Mouse (Mus musculus) liver, postnatal 0 days (tissue): ENCODE measurements around the gene Lamp3. TPM values are rescaled to one million over a fixed set of nuclear protein-coding genes. Genes with fewer than 3 reads are reported as not detected.
"Not testable (repeated sequence)": the region's sequence is repeated elsewhere in the genome, so short reads cannot be mapped to it uniquely, and the experiment has no call there.

ENCODE experiments used
- ATAC-seq: fragments of 200-750 bp; cut with Nextera tagmentation; 2 replicates; pipeline ENCODE4 v1.8.0; 2017; ENCODE audit warnings: mild to moderate bottlenecking, moderate library complexity
- DNase-seq: peaks from one replicate; pipeline ENCODE4 v3.0.0-alpha.2; 2016
- H3K27ac ChIP-seq: fragments of 300-500 bp; sonication (generic); 2 replicates; pipeline ENCODE4 v1.5.1; 2014; ENCODE audit warnings: antibody characterized with exemption, moderate library complexity, mild to moderate bottlenecking, low read depth
- H3K27me3 ChIP-seq: fragments of 300-500 bp; sonication (generic); 2 replicates; pipeline ENCODE4 v1.6.1; 2014; ENCODE audit warnings: low read length, control low read depth, mixed read lengths; ENCODE audit not compliant: insufficient read depth
- H3K36me3 ChIP-seq: fragments of 300-500 bp; sonication (generic); replicated peaks from 2 replicates; pipeline ENCODE4 v1.6.1; 2014; ENCODE audit warnings: mild to moderate bottlenecking, control low read depth, low read length, moderate library complexity, mixed read lengths; ENCODE audit not compliant: insufficient read depth
- H3K4me1 ChIP-seq: fragments of 300-500 bp; sonication (generic); 2 replicates; pipeline ENCODE4 v1.6.1; 2014; ENCODE audit warnings: antibody characterized with exemption, mild to moderate bottlenecking, control low read depth; ENCODE audit not compliant: insufficient read depth
- H3K4me2 ChIP-seq: fragments of 300-500 bp; sonication (generic); 2 replicates; pipeline ENCODE4 v1.6.1; 2014; ENCODE audit warnings: low read depth, mild to moderate bottlenecking, low read length, moderate library complexity, mixed read lengths
- H3K4me3 ChIP-seq: fragments of 300-500 bp; sonication (generic); 2 replicates; pipeline ENCODE4 v1.5.1; 2014; ENCODE audit warnings: low read depth, low read length
- H3K9ac ChIP-seq: fragments of 300-500 bp; sonication (generic); replicated peaks from 2 replicates; pipeline ENCODE4 v1.6.1; 2014; ENCODE audit warnings: mild to moderate bottlenecking, moderate library complexity
- H3K9me3 ChIP-seq: fragments of 300-500 bp; sonication (generic); 2 replicates; pipeline ENCODE4 v1.6.1; 2016; ENCODE audit warnings: mild to moderate bottlenecking, control low read depth, low read length, mixed read lengths
- CTCF ChIP-seq: sonication (generic); IDR thresholded peaks from 2 replicates; pipeline ENCODE4 v1.5.1; 2016; ENCODE audit warnings: antibody characterized with exemption, low read depth
- EP300 ChIP-seq: IDR thresholded peaks from 2 replicates; pipeline ENCODE4 v1.6.1; 2016; ENCODE audit warnings: antibody characterized with exemption, low read depth, mild to moderate bottlenecking
- WGBS: fragments of 180-500 bp; shearing (Covaris S2); extraction: QIAGEN DNeasy Blood & Tissue Kit; methylation state at CpG from one replicate; pipeline ENCODE4 v1.1.7; 2014; ENCODE audit not compliant: insufficient replicate concordance; 5-methylcytosine and 5-hydroxymethylcytosine counted together
- polyA plus RNA-seq: library from polyadenylated mRNA; unstranded; fragments of >200 nt; fragmentation: Nextera tagmentation; extraction: Ambion mirVana; gene quantifications from 2 replicates; pipeline ENCODE4 v1.2.1, GENCODE M21; 2015

Lamp3 gene
- not detected in 2 replicates for polyA plus RNA-seq

DNA sequence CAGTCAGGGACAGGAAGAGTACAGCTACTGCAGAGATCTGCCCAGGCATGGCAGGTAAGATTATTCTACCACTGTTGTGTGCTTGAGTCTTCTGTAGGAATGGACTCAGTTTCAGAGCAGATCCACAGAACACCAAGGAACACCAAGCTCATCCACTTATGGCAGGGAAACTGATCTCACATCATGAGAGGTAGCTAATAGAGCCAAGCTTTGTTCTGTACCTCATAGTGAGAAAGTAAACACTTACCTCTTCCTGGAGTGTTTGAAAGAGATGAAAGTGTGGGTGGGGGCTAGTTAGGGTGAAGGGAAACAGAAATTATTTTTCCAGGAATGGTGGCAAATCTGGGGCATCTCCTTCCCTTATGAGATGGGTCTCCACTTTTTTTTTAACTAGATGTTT, at the start of gene Lamp3:
Gene Lamp3, minus strand, starts transcription at position 160 of the 400 bp plus-strand sequence.
- H3K27ac ChIP-seq: no peak within 1 kb of the TSS
- no peak for ATAC-seq
- no peak within 1 kb of the TSS for H3K4me2 ChIP-seq
- no peaks in the 10 kb centered on the region for H3K36me3 ChIP-seq
- no peak for DNase-seq
- H3K9ac ChIP-seq: no peak within 1 kb of the TSS
- no peaks in the 10 kb centered on the region for H3K27me3 ChIP-seq
- no peak for TF ChIP-seq EP300
- TF ChIP-seq CTCF: no peak
- no peaks in the 10 kb centered on the region for H3K4me1 ChIP-seq
- no peaks in the 10 kb centered on the region for H3K9me3 ChIP-seq
- H3K4me3 ChIP-seq: no peak within 1 kb of the TSS

DNA sequence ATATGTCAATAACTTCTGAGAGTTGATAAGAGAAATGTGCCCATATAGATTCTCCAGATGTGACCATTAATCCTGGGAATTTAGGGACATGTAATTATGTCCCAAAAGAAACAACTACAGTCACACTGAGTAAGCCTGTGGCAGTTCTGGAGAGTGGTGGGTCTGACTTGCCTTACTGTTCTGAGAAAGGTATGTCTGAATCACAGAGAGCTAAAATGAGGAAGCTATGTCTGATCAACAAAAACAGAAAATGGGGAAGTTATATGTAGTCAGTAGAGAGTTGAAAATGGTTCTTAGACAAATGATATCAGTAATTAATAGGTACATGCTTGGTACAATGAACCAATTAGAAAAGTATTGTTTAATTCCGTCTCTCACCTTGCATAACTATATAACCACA, 26.7 kb upstream of the Lamp3 start:
- ATAC-seq (no peak), DNase-seq (no peak)
- TF ChIP-seq CTCF (no peak), EP300 (no peak)
- H3K9me3 ChIP-seq: no peaks in the 10 kb centered on the region
- H3K4me1 ChIP-seq: no peaks in the 10 kb centered on the region
- H3K36me3 ChIP-seq: no peaks in the 10 kb centered on the region
- no peak overlapping the region for H3K4me2 ChIP-seq
- WGBS: 76% methylated on average over 1 of the region's 1 CpGs
- no peak overlapping the region for H3K27ac ChIP-seq
- no peaks in the 10 kb centered on the region for H3K27me3 ChIP-seq
- no peak overlapping the region for H3K9ac ChIP-seq
- H3K4me3 ChIP-seq: no peak overlapping the region

- WGBS: 42% methylated on average over 2 of the region's 2 CpGs
- H3K27ac ChIP-seq, H3K27me3 ChIP-seq, H3K4me3 ChIP-seq, H3K9me3 ChIP-seq, H3K4me1 ChIP-seq, H3K4me2 ChIP-seq, DNase-seq, ATAC-seq, H3K36me3 ChIP-seq, H3K9ac ChIP-seq: not testable (repeated sequence)
- TF ChIP-seq CTCF: peak; percentile 60
Observed at GRCm38 (mm10) chr16:19724139-19724538, 18.0 kb upstream of the Lamp3 start.

DNA sequence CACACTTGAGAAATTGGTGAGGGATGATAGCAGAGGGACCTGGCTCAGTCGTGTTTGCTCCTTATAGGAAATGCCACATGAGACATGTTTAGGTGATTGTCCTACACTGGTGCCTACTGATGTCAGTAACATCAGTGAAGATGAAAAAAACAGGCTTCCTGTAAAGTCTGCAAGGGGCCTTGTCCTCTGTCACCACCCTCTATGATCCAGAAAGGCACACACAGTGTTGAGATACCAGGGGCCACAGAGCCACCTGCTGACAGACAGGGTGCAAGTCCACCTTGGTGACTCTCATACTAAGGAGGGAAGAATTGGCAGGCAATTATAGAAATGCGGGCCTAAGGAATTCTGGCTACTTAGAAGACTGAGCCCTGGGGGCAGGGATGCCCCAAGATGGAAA, 14.8 kb upstream of the Lamp3 start:
- DNase-seq: no peak
- Histone ChIP-seq H3K36me3 (no peaks in the 10 kb centered on the region), H3K9ac (no peak overlapping the region), H3K4me3 (no peak overlapping the region), H3K9me3 (no peaks in the 10 kb centered on the region), H3K4me1 (no peaks in the 10 kb centered on the region), H3K27me3 (no peaks in the 10 kb centered on the region), H3K4me2 (no peak overlapping the region), H3K27ac (no peak overlapping the region)
- TF ChIP-seq EP300: no peak
- 0 out of 2 replicates have a peak, but pooled peaks have one; percentile 9 for TF ChIP-seq CTCF
- WGBS: 47% methylated on average over 2 of the region's 2 CpGs
- ATAC-seq: no peak

GRCm38 (mm10) chr16:19707381-19707780, 1.2 kb upstream of the Lamp3 start:
- TF ChIP-seq CTCF: no peak
- TF ChIP-seq EP300: no peak
- H3K4me1 ChIP-seq: no peaks in the 10 kb centered on the region
- no peak overlapping the region for H3K27ac ChIP-seq
- no peak for ATAC-seq
- no peak overlapping the region for H3K4me3 ChIP-seq
- no peaks in the 10 kb centered on the region for H3K9me3 ChIP-seq
- H3K36me3 ChIP-seq: no peaks in the 10 kb centered on the region
- DNase-seq: no peak
- 76% methylated on average over 1 of the region's 1 CpGs for WGBS
- no peak overlapping the region for H3K4me2 ChIP-seq
- no peak overlapping the region for H3K9ac ChIP-seq
- no peaks in the 10 kb centered on the region for H3K27me3 ChIP-seq

DNA sequence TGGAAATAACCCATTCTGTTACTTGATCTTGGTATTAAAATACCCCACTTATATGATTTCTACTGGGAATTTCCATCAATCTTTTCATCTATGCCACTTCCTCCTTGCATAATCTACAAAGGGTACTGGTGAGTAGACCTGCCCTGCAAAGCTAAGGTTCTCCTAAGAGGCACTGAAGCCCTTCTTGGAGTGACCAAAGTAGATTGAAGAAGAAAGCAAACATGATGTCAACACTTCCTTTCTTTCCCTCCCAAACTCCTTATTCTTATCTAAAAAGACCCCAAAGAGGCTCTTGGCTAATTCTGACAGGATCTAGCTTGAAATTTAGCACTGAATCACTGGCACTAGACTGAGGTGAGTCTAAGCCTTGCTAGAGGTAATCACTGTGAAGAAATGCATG, 7.0 kb downstream of the Lamp3 start:
- Histone ChIP-seq H3K4me1 (no peaks in the 10 kb centered on the region), H3K4me2 (no peak overlapping the region), H3K9me3 (no peaks in the 10 kb centered on the region), H3K4me3 (no peak overlapping the region), H3K36me3 (no peaks in the 10 kb centered on the region), H3K27me3 (no peaks in the 10 kb centered on the region), H3K9ac (no peak overlapping the region), H3K27ac (no peak overlapping the region)
- ATAC-seq (no peak), DNase-seq (no peak)
- TF ChIP-seq EP300 (no peak), CTCF (no peak)

- no peaks in the 10 kb centered on the region for H3K36me3 ChIP-seq
- DNase-seq: no peak
- H3K4me3 ChIP-seq: no peak overlapping the region
- H3K27me3 ChIP-seq: no peaks in the 10 kb centered on the region
- WGBS: 79% methylated on average over 2 of the region's 2 CpGs
- TF ChIP-seq EP300 (no peak), CTCF (no peak)
- no peak for ATAC-seq
- H3K4me2 ChIP-seq: no peak overlapping the region
- H3K27ac ChIP-seq: no peak overlapping the region
- no peaks in the 10 kb centered on the region for H3K4me1 ChIP-seq
- no peak overlapping the region for H3K9ac ChIP-seq
- H3K9me3 ChIP-seq: no peaks in the 10 kb centered on the region
Observed at GRCm38 (mm10) chr16:19670768-19671357, 35.3 kb downstream of the Lamp3 start.
